Mouse (Mus musculus) liver, embryonic 11.5 days (tissue): ENCODE measurements around the gene Runx2. TPM values are rescaled to one million over a fixed set of nuclear protein-coding genes. Genes with fewer than 3 reads are reported as not detected.

Experiments used
- ATAC-seq: fragments of 200-750 bp; cut with Nextera tagmentation; replicated peaks from 2 replicates; pipeline ENCODE4 v1.8.0; 2017; ENCODE audit warnings: moderate number of reproducible peaks, mild to moderate bottlenecking, moderate TSS enrichment, moderate library complexity; ENCODE audit not compliant: low FRiP score
- DNase-seq: peaks from one replicate; pipeline ENCODE4 v3.0.0-alpha.2; 2017; ENCODE audit warnings: low spot score
- H3K27ac ChIP-seq: fragments of 300-500 bp; sonication (generic); 2 replicates; pipeline ENCODE4 v1.5.1; 2014; ENCODE audit warnings: mild to moderate bottlenecking, low read depth, low read length, control low read depth
- H3K27me3 ChIP-seq: fragments of 300-500 bp; sonication (generic); replicated peaks from 2 replicates; pipeline ENCODE4 v1.6.1; 2014; ENCODE audit warnings: low read length, mixed read lengths; ENCODE audit not compliant: control insufficient read depth, insufficient read depth
- H3K36me3 ChIP-seq: fragments of 300-500 bp; sonication (generic); 2 replicates; pipeline ENCODE4 v1.6.1; 2014; ENCODE audit warnings: mild to moderate bottlenecking, low read length, moderate library complexity, mixed read lengths; ENCODE audit not compliant: control insufficient read depth, insufficient read depth
- H3K4me1 ChIP-seq: fragments of 300-500 bp; sonication (generic); replicated peaks from 2 replicates; pipeline ENCODE4 v1.6.1; 2014; ENCODE audit warnings: low read length, mixed read lengths; ENCODE audit not compliant: control insufficient read depth, insufficient read depth
- H3K4me2 ChIP-seq: fragments of 300-500 bp; sonication (generic); 2 replicates; pipeline ENCODE4 v1.6.1; 2014; ENCODE audit warnings: mild to moderate bottlenecking, control low read depth, moderate library complexity
- H3K4me3 ChIP-seq: fragments of 300-500 bp; sonication (generic); 2 replicates; pipeline ENCODE4 v1.5.1; 2014; ENCODE audit warnings: low read depth, low read length, control low read depth
- H3K9ac ChIP-seq: fragments of 300-500 bp; sonication (generic); 2 replicates; pipeline ENCODE4 v1.6.1; 2014; ENCODE audit warnings: low read depth, low read length, control low read depth
- H3K9me3 ChIP-seq: fragments of 300-500 bp; sonication (generic); 2 replicates; pipeline ENCODE4 v1.6.1; 2016; ENCODE audit warnings: low read length, inconsistent platforms, mixed read lengths; ENCODE audit not compliant: control insufficient read depth
- WGBS: fragments of 180-500 bp; shearing (Covaris S2); extraction: QIAGEN DNeasy Blood & Tissue Kit; methylation state at CpG from one replicate; pipeline ENCODE4 v1.1.7; 2014; 5-methylcytosine and 5-hydroxymethylcytosine counted together
- polyA plus RNA-seq: library from polyadenylated mRNA; unstranded; fragments of >200 nt; fragmentation: Nextera tagmentation; extraction: Ambion mirVana; gene quantifications from 2 replicates; pipeline ENCODE4 v1.2.1, GENCODE M21; 2014

Gene Runx2
- polyA plus RNA-seq, 1 experiment from 2014 or later, result 1.7 TPM

GRCm38 (mm10) chr17:44651613-44652012 is 163.0 kb downstream of the Runx2 start:
- no peak overlapping the region for H3K4me3 ChIP-seq
- H3K27ac ChIP-seq, result no peak overlapping the region
- H3K9ac ChIP-seq, result no peak overlapping the region
- WGBS, result 85% methylated on average over 8 of the region's 8 CpGs
- H3K27me3 ChIP-seq, result no peaks in the 10 kb centered on the region
- no peaks in the 10 kb centered on the region for H3K4me1 ChIP-seq
- no peaks in the 10 kb centered on the region for H3K9me3 ChIP-seq
- no peak for ATAC-seq
- H3K4me2 ChIP-seq, result no peak overlapping the region
- H3K36me3 ChIP-seq, result no peaks in the 10 kb centered on the region
- DNase-seq, result no peak

GRCm38 (mm10) chr17:44650431-44650830 is 164.2 kb downstream of the Runx2 start:
- 75% methylated on average over 2 of the region's 2 CpGs for WGBS
- no peak overlapping the region for H3K4me3 ChIP-seq
- ATAC-seq, result no peak
- no peaks in the 10 kb centered on the region for H3K9me3 ChIP-seq
- H3K36me3 ChIP-seq, result no peaks in the 10 kb centered on the region
- no peak overlapping the region for H3K9ac ChIP-seq
- H3K4me1 ChIP-seq, result no peaks in the 10 kb centered on the region
- no peak overlapping the region for H3K4me2 ChIP-seq
- no peak for DNase-seq
- no peak overlapping the region for H3K27ac ChIP-seq
- H3K27me3 ChIP-seq, result no peaks in the 10 kb centered on the region

- Histone ChIP-seq H3K36me3 (no peaks in the 10 kb centered on the region), H3K4me1 (no peaks in the 10 kb centered on the region), H3K27me3 (no peaks in the 10 kb centered on the region), H3K4me3 (no peak overlapping the region), H3K4me2 (no peak overlapping the region), H3K9ac (no peak overlapping the region), H3K27ac (no peak overlapping the region), H3K9me3 (no peaks in the 10 kb centered on the region)
- no peak for ATAC-seq
- no peak for DNase-seq
- WGBS, result 58% methylated on average over 8 of the region's 8 CpGs
Measured at GRCm38 (mm10) chr17:44649056-44649455, 165.5 kb downstream of the Runx2 start.

GRCm38 (mm10) chr17:44647916-44648315 is 166.7 kb downstream of the Runx2 start:
- 87% methylated on average over 6 of the region's 6 CpGs for WGBS
- H3K4me3 ChIP-seq, result no peak overlapping the region
- no peaks in the 10 kb centered on the region for H3K36me3 ChIP-seq
- no peak overlapping the region for H3K27ac ChIP-seq
- no peaks in the 10 kb centered on the region for H3K27me3 ChIP-seq
- no peak overlapping the region for H3K4me2 ChIP-seq
- no peaks in the 10 kb centered on the region for H3K4me1 ChIP-seq
- DNase-seq, result no peak
- H3K9ac ChIP-seq, result no peak overlapping the region
- no peaks in the 10 kb centered on the region for H3K9me3 ChIP-seq
- ATAC-seq, result no peak

GRCm38 (mm10) chr17:44645146-44645545 is 169.5 kb downstream of the Runx2 start:
- Histone ChIP-seq H3K36me3 (no peaks in the 10 kb centered on the region), H3K27ac (no peak overlapping the region), H3K9ac (no peak overlapping the region), H3K27me3 (no peaks in the 10 kb centered on the region), H3K4me3 (no peak overlapping the region), H3K4me2 (no peak overlapping the region), H3K9me3 (no peaks in the 10 kb centered on the region), H3K4me1 (no peaks in the 10 kb centered on the region)
- no peak for DNase-seq
- WGBS, result 83% methylated on average over 8 of the region's 8 CpGs
- ATAC-seq, result no peak

- WGBS, result 84% methylated on average over 6 of the region's 6 CpGs
- ATAC-seq (no peak), DNase-seq (no peak)
- H3K4me2 ChIP-seq, result no peak overlapping the region
- H3K9me3 ChIP-seq, result no peaks in the 10 kb centered on the region
- H3K9ac ChIP-seq, result no peak overlapping the region
- peaks cover 3% of the 10 kb centered on the region for H3K4me1 ChIP-seq
- no peak overlapping the region for H3K4me3 ChIP-seq
- H3K27me3 ChIP-seq, result no peaks in the 10 kb centered on the region
- H3K36me3 ChIP-seq, result no peaks in the 10 kb centered on the region
- H3K27ac ChIP-seq, result no peak overlapping the region
Measured at GRCm38 (mm10) chr17:44643260-44643659, 171.3 kb downstream of the Runx2 start.

- H3K9ac ChIP-seq, result no peak overlapping the region
- H3K4me2 ChIP-seq, result no peak overlapping the region
- no peak overlapping the region for H3K27ac ChIP-seq
- no peaks in the 10 kb centered on the region for H3K36me3 ChIP-seq
- H3K4me1 ChIP-seq, result peaks cover 3% of the 10 kb centered on the region
- 56% methylated on average over 4 of the region's 4 CpGs for WGBS
- H3K27me3 ChIP-seq, result no peaks in the 10 kb centered on the region
- no peak for DNase-seq
- no peaks in the 10 kb centered on the region for H3K9me3 ChIP-seq
- no peak overlapping the region for H3K4me3 ChIP-seq
- no peak for ATAC-seq
Measured at GRCm38 (mm10) chr17:44642126-44642525, 172.5 kb downstream of the Runx2 start.

GRCm38 (mm10) chr17:44640910-44641309 is 173.7 kb downstream of the Runx2 start:
- ATAC-seq (no peak), DNase-seq (no peak)
- WGBS, result 54% methylated on average over 3 of the region's 3 CpGs
- H3K36me3 ChIP-seq, result no peaks in the 10 kb centered on the region
- no peak overlapping the region for H3K27ac ChIP-seq
- H3K4me2 ChIP-seq, result no peak overlapping the region
- H3K4me3 ChIP-seq, result no peak overlapping the region
- H3K9me3 ChIP-seq, result no peaks in the 10 kb centered on the region
- no peaks in the 10 kb centered on the region for H3K27me3 ChIP-seq
- H3K4me1 ChIP-seq, result peaks cover 3% of the 10 kb centered on the region
- H3K9ac ChIP-seq, result no peak overlapping the region

- Histone ChIP-seq H3K36me3 (no peaks in the 10 kb centered on the region), H3K4me2 (no peak overlapping the region), H3K4me3 (no peak overlapping the region), H3K9ac (no peak overlapping the region), H3K4me1 (peaks cover 3% of the 10 kb centered on the region), H3K9me3 (no peaks in the 10 kb centered on the region), H3K27me3 (no peaks in the 10 kb centered on the region), H3K27ac (no peak overlapping the region)
- DNase-seq, result no peak
- ATAC-seq, result no peak
- WGBS, result 72% methylated on average over 14 of the region's 14 CpGs
Measured at GRCm38 (mm10) chr17:44639446-44639845, 175.2 kb downstream of the Runx2 start.
